Mouse (Mus musculus): ENCODE results near the gene Nasp.

Gene Nasp

DNA sequence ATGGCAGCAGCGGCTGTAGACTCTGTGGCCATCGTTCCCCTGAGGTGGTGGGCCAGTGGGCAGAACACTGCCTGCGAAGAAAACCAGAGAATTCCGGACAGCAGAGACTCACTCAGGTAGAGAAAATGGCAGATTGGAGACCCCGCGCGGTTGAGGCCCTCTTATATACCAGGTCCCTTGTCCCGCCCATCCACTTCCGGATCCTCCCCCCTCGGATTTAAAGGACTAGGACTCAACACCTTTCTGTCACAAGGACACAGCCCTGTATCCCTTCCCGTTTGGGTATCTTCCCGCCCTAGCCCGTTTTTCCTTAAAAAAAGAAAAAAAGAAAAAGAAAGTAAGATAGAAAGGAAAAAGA, 403 bp downstream of the Nasp start:
- DNase-seq = peak; percentile 94

DNA sequence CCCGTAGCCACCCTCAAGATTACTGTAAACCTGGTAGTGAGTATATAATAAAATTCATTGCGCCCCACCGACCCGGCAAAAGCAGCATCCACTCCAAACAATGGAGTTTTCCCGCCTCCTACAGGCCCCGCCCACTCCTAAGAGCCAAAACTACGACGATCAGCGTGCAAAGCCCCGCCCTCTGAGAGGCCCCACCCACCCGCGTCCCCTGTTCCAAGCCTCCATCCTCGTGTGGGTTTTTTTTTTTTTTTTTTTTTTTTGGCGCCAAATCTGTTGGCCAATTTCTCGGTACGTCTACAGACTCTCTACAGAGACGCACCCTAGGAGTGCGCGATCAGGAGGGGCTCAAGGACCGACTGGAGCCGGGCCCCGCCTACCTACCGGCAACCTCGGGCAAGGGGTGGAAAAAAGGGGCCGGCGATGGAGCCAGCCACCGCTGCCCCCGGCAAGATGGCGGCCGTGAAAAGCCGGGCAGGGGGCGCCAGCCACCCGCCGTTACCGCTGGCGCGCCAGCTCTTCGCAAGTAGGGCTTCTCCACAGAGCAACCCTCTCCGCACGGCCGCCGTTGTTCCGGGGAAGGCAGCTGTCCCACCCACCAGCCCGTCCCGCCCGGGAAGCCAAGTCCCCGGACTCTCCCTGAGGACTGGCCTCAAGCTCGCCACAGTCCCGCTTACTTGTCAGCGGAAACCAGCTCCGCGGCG, 933 bp downstream of the Nasp start:
- peak; percentile 69 for DNase-seq

DNA sequence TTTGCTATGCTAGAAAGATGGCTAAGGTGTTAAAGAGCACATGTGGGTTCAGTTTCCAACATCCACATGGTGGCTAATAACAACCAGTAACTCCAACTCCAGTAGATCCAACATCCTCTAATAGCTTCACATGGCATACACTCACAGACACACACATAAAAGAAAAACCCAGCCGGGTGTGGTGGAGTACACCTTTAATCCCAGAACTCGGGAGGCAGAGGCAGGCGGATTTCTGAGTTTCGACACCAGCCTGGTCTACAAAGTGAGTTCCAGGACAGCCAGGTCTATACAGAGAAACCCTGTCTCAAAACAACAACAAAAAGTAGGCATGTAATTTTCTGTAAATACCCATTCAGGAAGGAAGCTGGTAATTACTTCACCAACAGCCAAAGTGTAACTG, 2.9 kb downstream of the Nasp start:
- DNase-seq = no peak

DNA sequence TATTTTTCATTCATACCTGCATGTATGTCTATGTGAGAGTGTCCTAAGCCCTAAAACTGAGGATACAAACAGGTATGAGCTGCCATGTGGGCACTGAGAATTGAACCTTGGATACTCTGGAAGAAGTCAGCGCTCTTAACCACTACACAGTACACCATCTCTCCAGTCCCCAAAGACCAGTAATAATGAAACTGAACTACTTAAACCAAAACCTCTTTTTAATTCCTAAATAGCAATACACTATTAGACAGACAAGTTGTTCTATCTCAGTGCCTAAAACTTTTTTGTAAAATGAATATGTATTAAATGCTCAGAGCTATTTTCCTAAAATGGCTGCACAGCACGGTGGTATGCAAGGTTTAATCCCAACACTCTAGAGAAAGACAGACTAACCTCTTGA, 12.5 kb downstream of the Nasp start:
- no peak for DNase-seq

DNA sequence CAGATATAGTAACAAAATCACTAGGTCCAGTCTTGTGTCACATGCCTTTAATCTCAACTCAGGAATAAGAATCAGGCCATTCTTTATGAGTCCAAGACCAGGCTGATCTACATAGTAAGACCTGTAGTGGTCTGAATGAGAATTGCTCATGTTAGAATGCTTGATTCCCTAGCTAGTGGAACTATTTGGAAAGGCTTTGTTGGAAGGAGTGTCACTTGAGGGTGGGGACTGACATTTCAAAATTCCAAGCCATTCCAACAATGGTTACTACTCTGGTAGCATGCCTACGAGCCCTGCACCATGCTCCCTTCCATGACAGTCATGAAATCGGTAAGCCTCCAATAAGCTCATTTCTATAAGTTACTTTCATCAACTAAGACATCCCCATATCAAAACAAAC, 15.1 kb downstream of the Nasp start:
- no peak for DNase-seq

DNA sequence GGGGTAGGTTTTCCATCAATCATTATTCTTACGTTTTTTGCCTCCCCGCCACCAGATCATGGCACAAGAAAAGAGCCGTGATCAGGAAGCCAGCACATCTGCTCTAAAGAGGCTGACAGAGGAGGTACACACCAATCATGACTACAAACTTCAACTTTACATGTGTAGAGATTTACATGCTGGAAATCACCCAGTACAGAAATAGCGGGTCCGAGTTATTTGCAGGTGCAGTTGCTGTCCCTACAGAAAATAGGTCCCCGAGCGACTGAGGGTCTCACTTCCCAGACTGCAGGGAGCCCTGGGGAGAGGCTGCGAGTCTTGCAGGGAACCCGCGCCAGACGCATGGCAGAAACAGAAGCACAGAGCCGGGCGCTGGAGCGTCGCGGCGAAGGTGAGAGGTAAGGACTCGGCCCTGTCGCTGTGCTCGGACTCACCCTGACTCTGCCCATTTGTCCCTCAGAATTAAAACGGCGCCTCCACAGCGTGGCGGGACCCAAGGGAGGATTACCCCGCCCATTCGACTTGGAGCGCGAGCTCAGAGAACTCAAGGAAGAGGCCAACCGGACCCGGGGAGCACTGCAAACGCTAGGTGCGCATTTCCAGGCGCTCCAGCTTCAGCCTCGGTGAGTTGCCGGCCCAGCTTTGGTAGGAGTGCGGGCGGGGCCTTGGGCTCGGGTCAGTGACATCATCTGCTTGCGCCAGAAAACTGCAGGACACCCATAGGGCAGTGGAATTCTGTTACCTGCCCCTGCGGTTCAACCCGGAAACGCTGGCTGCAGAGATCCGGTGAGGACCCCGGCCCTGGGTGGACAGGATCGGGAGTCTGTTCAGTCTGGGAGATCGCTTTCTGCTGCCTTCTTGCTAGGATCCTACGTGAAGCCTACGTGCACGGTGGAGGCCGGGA, 30.5 kb downstream of the Nasp start:
- peak; percentile 92 for DNase-seq

DNA sequence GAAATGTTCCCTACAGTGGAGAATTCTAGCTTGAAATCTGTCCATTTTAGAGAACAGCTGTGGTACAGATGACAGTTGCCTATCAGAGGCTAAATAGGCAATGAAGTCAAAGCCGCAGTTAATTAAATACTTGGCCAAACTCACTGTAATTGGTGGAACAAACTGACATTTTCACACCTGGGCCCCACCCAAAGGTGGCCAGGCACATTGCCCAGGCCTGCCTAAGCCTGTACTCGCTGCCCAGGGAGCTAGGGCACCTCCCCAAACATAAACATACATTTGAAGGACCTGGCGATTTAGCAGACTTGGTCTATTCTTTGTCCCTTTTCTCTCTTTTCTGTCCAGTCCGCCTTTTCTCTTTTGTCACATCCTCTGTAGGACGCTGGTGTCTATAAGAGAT, 31.4 kb downstream of the Nasp start, which contains the start of gene Ccdc17:
Ccdc17 (plus strand) TSS at position 276 of the 400 bp plus-strand sequence.
- DNase-seq = peak; percentile 42

DNA sequence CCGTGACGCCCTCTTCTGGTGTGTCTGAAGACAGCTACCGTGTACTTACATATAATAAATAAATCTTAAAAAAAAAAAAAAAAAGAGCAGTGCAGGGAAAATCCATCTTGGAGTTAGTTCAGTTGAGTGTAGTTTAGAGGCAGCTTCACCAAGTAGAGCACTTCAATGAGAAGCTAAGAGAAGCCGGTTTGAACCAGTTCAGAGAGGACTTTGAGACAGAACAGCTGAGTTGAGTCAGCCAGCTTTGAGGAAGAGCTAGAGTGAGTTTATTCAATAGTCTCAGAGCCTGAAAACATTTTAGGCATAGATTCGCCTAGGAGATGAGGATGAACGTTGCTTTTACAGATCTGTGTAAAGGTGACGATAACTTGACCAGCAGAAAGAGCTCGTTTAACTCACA, 31.9 kb downstream of the Nasp start:
- no peak for DNase-seq

DNA sequence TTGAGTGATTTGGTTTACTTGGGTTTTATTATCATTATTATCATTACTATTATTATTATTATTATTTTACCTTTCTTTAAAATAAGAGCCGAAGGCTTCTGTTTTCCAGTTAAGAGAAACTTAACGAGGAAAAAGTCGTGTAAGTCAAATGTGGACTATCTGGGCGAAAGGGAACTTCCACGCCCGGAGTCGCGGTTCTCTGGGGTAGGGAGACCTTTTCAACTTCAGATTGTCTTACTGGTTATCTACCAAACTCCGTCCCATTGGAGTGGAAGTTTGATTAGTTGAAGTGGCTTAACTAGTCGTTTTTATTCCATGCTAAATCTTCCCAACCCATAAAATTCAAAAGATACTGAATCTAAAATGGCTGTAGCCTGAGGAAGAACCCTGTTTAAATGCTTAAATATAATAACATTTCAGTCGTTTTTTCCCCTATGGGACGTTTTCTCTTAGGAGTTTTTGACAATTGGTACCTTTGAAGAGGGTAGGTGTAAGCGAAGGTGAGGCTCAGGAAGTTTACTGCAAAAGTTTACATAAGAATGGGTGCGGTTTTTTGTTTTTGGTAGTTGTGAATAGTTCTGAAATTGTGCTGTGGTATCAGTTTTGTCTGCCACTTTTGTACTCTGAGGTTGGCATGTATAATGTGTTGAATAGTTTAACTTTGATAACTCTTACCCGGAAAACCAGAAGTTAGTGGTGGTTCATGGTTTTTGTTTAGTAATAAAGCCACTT, 69.4 kb downstream of the Nasp start:
- DNase-seq = peak; percentile 29

DNA sequence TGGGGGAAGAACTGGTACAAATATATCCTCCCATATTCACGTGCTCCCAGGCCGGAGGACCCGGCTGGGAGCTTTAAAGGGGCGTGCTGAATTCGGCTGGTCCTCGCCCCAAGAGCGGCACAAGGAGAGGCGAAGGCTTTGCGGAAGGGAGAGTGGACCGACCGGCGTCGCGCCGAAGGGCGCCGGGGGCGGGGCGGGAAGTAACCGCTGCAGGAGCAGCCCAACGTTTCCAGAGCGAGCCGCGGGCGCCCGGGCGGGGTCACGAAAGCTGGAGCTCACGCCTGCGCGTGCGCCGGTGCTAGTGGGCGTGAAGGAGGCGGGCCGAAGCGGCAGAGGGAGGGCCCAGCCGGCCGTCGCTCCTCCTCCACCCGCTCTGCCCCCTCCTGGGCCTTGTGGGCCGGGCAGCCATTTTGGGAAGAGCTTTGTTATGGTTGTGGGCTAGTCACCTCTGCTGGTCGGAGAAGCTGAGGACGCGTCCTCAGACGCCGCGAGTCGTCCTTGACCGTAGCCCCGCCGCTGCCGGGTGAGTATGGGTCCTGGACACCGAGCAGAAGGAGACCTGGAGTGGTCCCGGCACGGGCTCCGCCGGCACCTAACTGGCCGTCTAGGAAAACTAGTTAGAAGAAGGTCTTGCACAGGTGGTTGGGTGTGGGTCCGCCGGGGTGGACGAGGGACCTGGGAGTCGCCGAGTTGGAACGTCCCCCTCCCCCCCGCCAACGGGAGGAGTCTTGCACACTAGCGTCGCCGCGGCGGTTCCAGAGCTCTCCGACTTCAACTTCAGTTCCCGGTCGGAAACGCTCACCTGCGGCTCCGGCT, 70.2 kb downstream of the Nasp start, which contains the start of gene Gpbp1l1:
Gpbp1l1 (plus strand) TSS at position 353 of the 816 bp plus-strand sequence.
- DNase-seq = peak; percentile 95

DNA sequence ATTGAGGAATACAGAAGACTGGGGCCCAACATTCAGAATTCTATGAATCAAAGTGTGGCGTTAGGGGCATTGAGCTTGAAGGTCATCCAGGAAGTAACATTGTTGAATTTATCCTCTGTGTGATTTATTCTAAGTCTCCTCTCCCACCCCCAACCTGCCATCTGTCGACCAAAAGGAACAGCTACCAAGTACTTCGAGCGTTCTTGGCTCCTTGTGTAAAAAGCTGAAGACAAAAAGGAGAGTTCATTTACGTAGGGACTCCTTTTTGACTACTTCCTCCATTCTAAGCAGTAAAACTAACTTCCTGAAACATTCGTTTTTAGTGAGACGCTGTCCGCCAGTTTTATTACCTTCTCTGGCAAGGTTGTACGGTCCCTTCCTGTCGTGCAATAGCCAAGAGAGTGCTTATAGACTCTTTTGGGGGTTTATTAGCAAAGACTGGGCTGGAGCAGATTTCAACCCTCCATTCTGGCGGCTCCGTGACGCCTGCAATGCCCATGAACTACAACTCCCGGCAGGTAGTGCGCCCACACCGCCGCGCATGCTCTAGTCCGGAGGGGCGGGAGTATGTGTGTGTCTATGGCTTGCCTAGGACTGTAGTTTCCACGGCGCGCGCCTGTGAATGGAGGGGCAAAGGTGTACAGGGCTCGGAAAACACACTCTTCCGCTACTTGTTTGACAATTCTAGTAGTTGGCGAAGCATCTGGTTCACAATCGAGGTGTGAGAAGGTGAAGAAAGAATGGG, 71.0 kb downstream of the Nasp start:
- peak; percentile 95 for DNase-seq

DNA sequence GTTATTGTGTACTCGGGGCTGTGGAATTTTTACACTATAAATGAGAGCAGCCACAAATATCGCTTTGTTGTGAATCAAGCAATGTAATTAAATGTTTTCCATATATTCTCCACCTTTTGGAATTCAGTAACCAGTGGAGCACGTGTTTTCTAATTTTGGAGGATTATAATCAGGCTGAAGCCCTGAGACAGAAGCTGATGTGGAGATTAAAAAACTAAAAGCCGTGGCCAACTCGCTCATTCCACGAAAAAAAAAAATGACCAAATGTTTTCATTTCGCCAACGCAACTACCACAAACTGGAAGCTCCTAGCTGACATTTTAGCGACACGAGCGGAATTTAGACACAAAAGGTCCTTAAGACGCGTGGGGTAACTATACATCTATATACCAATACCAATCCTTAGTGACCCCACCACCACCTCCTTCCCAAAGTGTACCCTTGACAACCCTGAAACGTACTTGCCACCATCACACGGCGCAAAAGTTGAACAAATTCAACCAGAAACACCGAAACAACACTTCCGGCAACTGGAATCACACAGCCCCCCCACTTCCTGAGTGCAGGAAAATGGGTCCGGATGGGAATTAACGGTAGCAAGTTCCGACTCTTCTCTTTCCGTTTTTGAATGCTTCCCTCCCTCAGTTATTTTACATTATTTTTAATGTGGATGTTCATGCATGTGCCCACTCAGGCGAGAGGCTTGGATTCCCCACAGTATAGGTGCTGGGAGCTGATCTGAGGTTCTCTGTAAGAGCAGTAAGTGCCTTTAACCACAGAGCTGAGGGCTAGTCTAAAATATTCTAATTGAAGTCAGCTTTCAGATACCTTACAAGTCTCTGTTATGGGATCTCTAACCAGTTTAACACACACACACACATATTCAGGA, 72.1 kb downstream of the Nasp start, which contains the start of gene Tmem69:
Tmem69 (minus strand) TSS at position 524 of the 888 bp plus-strand sequence.
- peak; percentile 86 for DNase-seq

DNA sequence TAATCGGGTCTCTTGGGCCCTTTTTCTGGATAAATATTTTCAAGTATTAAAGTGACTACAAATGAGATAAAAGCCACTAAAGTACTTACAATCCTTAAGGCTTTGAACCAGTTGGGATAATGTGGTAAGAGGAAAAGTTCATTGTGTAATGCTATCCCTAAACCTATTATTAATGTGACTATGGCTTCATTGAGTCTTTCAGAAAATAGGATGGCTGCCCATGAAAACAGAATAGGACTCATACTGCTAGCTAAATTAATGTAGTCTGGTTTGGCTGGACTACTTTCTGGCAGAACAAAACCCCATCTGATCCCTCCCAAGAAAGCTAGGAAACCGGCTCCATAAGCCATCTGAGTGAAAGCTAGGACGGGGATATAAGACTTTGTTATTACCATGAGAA, 74.7 kb downstream of the Nasp start:
- DNase-seq = no peak

Data from cerebellum, adult 9-10 months (tissue).